Mouse (Mus musculus) heart, embryonic 11.5 days (tissue): ENCODE results near the gene Fsd1l. TPM values are rescaled to one million over a fixed set of nuclear protein-coding genes. Genes with fewer than 3 reads are reported as not detected.
A peak's percentile ranks its signal among the peaks of the same experiment; 100 is the strongest.
"Not testable (repeated sequence)": the region's sequence is repeated elsewhere in the genome, so short reads cannot be mapped to it uniquely, and the experiment has no call there.

Experiments
- ATAC-seq: fragments of 200-750 bp; cut with Nextera tagmentation; replicated peaks from 2 replicates; pipeline ENCODE4 v1.8.0; 2017; ENCODE audit warnings: moderate library complexity; ENCODE audit not compliant: insufficient number of reproducible peaks, low FRiP score, low TSS enrichment
- H3K27ac ChIP-seq: fragments of 300-500 bp; sonication (generic); 2 replicates; pipeline ENCODE4 v1.5.1; 2014; ENCODE audit warnings: mild to moderate bottlenecking, low read depth, low read length
- H3K27me3 ChIP-seq: fragments of 300-500 bp; sonication (generic); 2 replicates; pipeline ENCODE4 v1.6.1; 2014; ENCODE audit warnings: mild to moderate bottlenecking, low read length, mixed read lengths; ENCODE audit not compliant: control insufficient read depth, insufficient read depth
- H3K36me3 ChIP-seq: fragments of 300-500 bp; sonication (generic); 2 replicates; pipeline ENCODE4 v1.6.1; 2014; ENCODE audit warnings: mild to moderate bottlenecking, low read length, moderate library complexity, mixed read lengths; ENCODE audit not compliant: control insufficient read depth, insufficient read depth
- H3K4me1 ChIP-seq: fragments of 300-500 bp; sonication (generic); 2 replicates; pipeline ENCODE4 v1.6.1; 2014; ENCODE audit warnings: low read length; ENCODE audit not compliant: control insufficient read depth, insufficient read depth
- H3K4me2 ChIP-seq: fragments of 300-500 bp; sonication (generic); 2 replicates; pipeline ENCODE4 v1.6.1; 2014; ENCODE audit warnings: mild to moderate bottlenecking, moderate library complexity
- H3K4me3 ChIP-seq: fragments of 300-500 bp; sonication (generic); 2 replicates; pipeline ENCODE4 v1.5.1; 2014; ENCODE audit warnings: low read depth, low read length
- H3K9ac ChIP-seq: fragments of 300-500 bp; sonication (generic); 2 replicates; pipeline ENCODE4 v1.6.1; 2014; ENCODE audit warnings: mild to moderate bottlenecking, low read depth, low read length, moderate library complexity
- H3K9me3 ChIP-seq: fragments of 300-500 bp; sonication (generic); replicated peaks from 2 replicates; pipeline ENCODE4 v1.6.1; 2016; ENCODE audit warnings: low read length; ENCODE audit not compliant: control insufficient read depth
- WGBS: fragments of 180-500 bp; shearing (Covaris S2); extraction: QIAGEN DNeasy Blood & Tissue Kit; methylation state at CpG from one replicate; pipeline ENCODE4 v1.1.7; 2014; ENCODE audit not compliant: insufficient replicate concordance; 5-methylcytosine and 5-hydroxymethylcytosine counted together
- polyA plus RNA-seq: library from polyadenylated mRNA; unstranded; fragments of >200 nt; fragmentation: Nextera tagmentation; extraction: Ambion mirVana; gene quantifications from 2 replicates; pipeline ENCODE4 v1.2.1, GENCODE M21; 2014

Fsd1l gene
- polyA plus RNA-seq, 1 experiment from 2014 or later = 11.6 TPM

DNA sequence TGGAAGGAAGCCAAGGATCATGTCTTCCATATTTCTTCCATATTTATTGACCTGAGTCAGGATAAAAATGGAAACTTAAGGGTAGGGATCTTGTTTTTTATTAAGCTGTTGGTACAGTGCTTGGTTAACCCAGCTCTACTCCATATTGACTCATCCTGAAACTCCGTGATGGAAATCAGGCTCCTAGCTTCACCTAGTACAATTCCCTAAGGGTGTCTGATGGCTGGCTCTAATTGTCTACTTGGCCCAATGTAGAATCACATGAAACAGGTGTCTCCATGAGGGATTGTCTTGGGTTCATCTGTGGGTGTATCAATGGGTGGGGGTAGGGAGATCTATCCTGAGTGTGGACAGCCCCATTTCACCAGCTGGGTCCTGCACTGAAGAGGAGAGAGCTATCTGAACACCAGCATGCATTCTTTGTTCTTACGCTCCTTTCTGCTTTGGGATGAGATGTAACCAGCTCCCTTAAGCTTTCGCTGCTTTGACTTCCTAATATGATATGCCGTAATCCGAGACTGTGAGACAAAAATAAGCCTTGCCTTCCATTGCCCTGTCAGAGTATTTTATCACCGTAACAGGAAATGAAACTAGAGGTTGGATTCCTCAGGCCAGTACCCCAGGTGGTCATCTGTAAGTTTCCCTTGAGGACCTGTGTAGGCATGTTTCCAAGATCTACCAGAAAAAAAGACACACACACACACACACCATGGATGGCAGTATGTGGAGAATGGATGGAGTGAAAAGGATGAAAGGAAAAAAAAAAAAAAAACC, 79.5 kb downstream of the Fsd1l start:
- Histone ChIP-seq H3K9ac (no peak overlapping the region), H3K4me3 (no peak overlapping the region), H3K4me1 (no peaks in the 10 kb centered on the region), H3K27ac (no peak overlapping the region), H3K36me3 (no peaks in the 10 kb centered on the region), H3K27me3 (no peaks in the 10 kb centered on the region), H3K9me3 (no peaks in the 10 kb centered on the region), H3K4me2 (no peak overlapping the region)
- 72% methylated on average over 6 of the region's 6 CpGs for WGBS
- ATAC-seq = no peak

DNA sequence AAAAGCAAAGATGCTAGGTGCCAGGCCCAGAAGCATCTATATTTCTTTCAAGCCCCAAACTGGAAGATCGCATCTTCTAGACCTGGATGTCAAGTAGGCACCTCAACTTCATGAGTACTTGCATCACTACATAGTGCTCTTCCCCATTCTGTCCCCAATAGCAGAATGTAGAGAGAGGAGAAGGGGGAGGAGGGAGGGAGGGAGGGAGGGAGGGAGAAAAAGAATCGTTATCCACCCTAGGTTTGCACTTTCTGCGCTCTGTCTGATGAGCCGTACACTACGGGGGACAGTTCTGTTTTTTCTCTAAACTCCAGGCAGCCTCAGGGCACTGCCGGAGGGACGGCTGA, 82.4 kb downstream of the Fsd1l start, which contains the start of gene Fktn:
Fktn (plus strand) TSS at position 295 of the 347 bp plus-strand sequence.
- 0 out of 2 replicates have a peak, but pooled peaks cover 2% of the 10 kb centered on the region for H3K4me1 ChIP-seq
- peak within 1 kb of the TSS; percentile 82 for H3K9ac ChIP-seq
- WGBS = 19% methylated on average over 7 of the region's 7 CpGs
- no peaks in the 10 kb centered on the region for H3K27me3 ChIP-seq
- H3K27ac ChIP-seq = peak within 1 kb of the TSS; percentile 81
- no peaks in the 10 kb centered on the region for H3K9me3 ChIP-seq
- peak; percentile 51; the same call in 1 of the 2 replicates for ATAC-seq
- H3K36me3 ChIP-seq = no peaks in the 10 kb centered on the region
- H3K4me2 ChIP-seq = peak within 1 kb of the TSS; percentile 93
- peak within 1 kb of the TSS; percentile 67 for H3K4me3 ChIP-seq

DNA sequence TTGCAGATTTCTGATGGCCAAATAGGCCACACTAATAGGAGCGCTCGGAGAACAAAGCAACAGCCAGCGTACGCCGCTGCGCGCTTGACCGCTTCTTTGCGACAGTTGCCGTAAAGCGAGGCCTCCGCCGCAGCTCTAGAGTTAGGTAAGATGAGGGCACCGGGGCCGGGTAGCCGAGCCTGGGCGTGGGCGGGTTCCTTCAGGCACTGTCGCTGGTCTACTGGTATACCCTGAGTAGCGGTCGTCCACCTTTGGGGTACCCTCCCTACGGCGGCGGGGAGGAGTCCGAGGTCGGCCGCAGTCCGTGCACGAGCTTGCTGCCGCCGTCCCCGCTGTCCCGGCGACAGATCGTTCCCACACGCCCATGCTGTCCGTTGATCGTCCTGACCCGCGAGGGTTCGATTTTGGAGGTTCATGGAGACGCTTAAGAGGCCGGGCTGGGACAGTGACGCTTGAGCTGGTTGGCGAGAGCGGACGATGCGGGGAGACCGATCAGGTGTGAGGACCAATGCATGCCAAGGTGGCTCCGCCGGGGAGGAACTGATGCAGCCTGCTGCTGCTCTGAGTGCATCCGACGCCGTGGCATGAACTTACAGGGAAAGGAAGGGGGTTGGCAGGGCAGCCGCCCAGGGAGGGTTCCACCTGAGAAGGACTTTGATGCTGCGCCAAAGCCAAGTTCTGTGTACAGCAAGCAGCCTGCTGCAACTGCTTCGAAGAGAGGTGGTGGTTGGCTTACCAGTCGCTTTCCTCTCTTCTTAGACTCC, 83.0 kb downstream of the Fsd1l start:
- Histone ChIP-seq H3K36me3 (no peaks in the 10 kb centered on the region), H3K4me1 (0 out of 2 replicates have a peak, but pooled peaks cover 2% of the 10 kb centered on the region), H3K27me3 (no peaks in the 10 kb centered on the region), H3K4me3 (peak overlapping the region; percentile 67), H3K4me2 (peak overlapping the region; percentile 93), H3K27ac (peak overlapping the region; percentile 81), H3K9ac (peak overlapping the region; percentile 82), H3K9me3 (no peaks in the 10 kb centered on the region)
- WGBS = 6% methylated on average over 58 of the region's 58 CpGs
- ATAC-seq = peak; percentile 80

DNA sequence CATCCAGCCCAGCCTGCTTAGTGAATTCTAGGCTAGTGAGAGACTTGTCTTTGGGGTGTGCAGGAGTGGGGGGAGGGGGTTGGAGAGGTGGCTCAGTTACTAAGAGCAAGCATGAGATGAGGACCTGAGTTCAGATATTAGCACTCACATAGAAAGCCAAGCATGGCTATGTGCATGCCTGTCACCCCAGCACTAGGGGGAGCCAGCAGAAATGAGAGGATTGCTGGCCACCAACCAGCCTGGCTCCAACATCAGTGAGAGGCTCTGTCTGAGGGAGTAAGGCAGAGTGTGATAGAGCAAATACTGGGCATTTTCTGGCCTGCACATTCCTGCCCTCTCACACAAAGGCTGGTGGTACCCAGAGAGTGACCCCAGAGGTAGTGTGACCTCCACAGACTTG, 84.7 kb downstream of the Fsd1l start:
- no peaks in the 10 kb centered on the region for H3K9me3 ChIP-seq

DNA sequence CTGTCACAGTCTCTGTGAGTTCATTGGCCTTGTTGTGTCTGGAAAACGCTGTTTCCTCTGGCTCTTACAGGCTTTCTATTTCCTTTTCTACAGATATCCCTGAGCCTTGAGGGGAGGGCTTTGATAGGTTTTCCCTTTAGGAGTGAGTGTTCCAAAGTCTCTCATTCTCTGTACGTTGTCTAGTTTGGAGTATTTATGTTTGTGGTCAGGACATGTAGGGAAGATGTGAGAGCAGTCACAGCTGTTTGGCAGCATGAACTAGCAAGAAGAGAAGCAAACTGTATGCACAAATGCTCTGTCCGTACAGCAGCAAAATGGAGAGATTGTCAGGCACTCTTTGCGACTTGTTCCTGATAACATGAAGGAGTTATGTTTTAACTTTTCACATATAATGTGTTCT, 86.3 kb downstream of the Fsd1l start:
- no peak overlapping the region for H3K27ac ChIP-seq
- H3K4me1 ChIP-seq = 0 out of 2 replicates have a peak, but pooled peaks cover 2% of the 10 kb centered on the region
- H3K4me3 ChIP-seq = no peak overlapping the region
- H3K9me3 ChIP-seq = no peaks in the 10 kb centered on the region
- H3K36me3 ChIP-seq = no peaks in the 10 kb centered on the region
- WGBS = 75% methylated on average over 4 of the region's 4 CpGs
- H3K9ac ChIP-seq = no peak overlapping the region
- ATAC-seq = no peak
- no peak overlapping the region for H3K4me2 ChIP-seq
- H3K27me3 ChIP-seq = no peaks in the 10 kb centered on the region

More for the DNA sequence above, 84.7 kb downstream of the Fsd1l start:
- no peak for ATAC-seq
- H3K36me3 ChIP-seq = no peaks in the 10 kb centered on the region
- H3K4me1 ChIP-seq = 0 out of 2 replicates have a peak, but pooled peaks cover 2% of the 10 kb centered on the region
- no peak overlapping the region for H3K9ac ChIP-seq
- H3K4me2 ChIP-seq = no peak overlapping the region
- H3K27me3 ChIP-seq = no peaks in the 10 kb centered on the region
- H3K27ac ChIP-seq = no peak overlapping the region
- no peak overlapping the region for H3K4me3 ChIP-seq

DNA sequence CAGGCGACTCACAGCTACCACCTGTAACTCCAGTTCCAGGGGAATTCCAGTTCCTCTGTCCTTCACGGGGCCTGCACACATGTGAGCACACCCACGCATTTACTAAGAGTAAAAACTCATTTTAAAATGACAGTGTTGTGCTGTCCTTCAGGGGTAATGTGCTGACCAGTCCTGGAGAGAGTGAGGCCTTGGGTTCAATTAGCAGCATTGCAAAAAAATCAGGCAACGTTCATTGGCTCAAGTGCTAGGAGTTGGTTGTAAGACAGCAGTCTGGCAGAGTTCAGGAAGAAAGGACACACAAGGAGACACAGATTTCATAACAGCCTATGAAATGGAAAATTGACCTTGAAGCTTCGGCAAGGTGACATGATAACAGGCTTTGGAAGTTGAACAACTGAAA, 87.0 kb downstream of the Fsd1l start:
- H3K4me2 ChIP-seq = no peak overlapping the region
- H3K9me3 ChIP-seq = no peaks in the 10 kb centered on the region
- no peaks in the 10 kb centered on the region for H3K36me3 ChIP-seq
- H3K4me3 ChIP-seq = no peak overlapping the region
- no peaks in the 10 kb centered on the region for H3K27me3 ChIP-seq
- no peak overlapping the region for H3K27ac ChIP-seq
- no peak overlapping the region for H3K9ac ChIP-seq
- 69% methylated on average over 5 of the region's 5 CpGs for WGBS
- ATAC-seq = no peak
- 0 out of 2 replicates have a peak, but pooled peaks cover 2% of the 10 kb centered on the region for H3K4me1 ChIP-seq

- H3K9me3 ChIP-seq = no peaks in the 10 kb centered on the region
- 87% methylated on average over 4 of the region's 4 CpGs for WGBS
- no peak overlapping the region for H3K4me3 ChIP-seq
- no peak overlapping the region for H3K27ac ChIP-seq
- no peaks in the 10 kb centered on the region for H3K36me3 ChIP-seq
- no peak for ATAC-seq
- no peak overlapping the region for H3K9ac ChIP-seq
- no peak overlapping the region for H3K4me2 ChIP-seq
- 0 out of 2 replicates have a peak, but pooled peaks cover 2% of the 10 kb centered on the region for H3K4me1 ChIP-seq
- H3K27me3 ChIP-seq = no peaks in the 10 kb centered on the region
Observed at GRCm38 (mm10) chr4:53722506-53722905, 91.2 kb downstream of the Fsd1l start.

- H3K4me3 ChIP-seq, H3K4me1 ChIP-seq, H3K4me2 ChIP-seq, H3K27me3 ChIP-seq, H3K9me3 ChIP-seq, ATAC-seq, H3K27ac ChIP-seq, H3K9ac ChIP-seq, H3K36me3 ChIP-seq: not testable (repeated sequence)
- 88% methylated on average over 2 of the region's 2 CpGs for WGBS
Observed at GRCm38 (mm10) chr4:53726100-53726499, 94.8 kb downstream of the Fsd1l start.
